Comparison of ENCODE assay signal across 19 mouse cellular contexts in genomic region chr7:145089315-145089721, GRCm38 (mm10).
DNase-seq lines count a peak whose midpoint lies in the region.
"Had no signal": no experiment of that assay in that cellular context is flagged by ENCODE, and none has a peak within 500 bp of the region (broad histone marks: within the 10 kb centered on the region; RNA-seq: fewer than 3 reads in every experiment).

No protein-coding gene starts in this region.

- peak overlapping the region; percentile 88 for H3K27ac ChIP-seq in macrophage
- H3K27ac ChIP-seq: embryonic facial prominence, embryonic 10.5 days; hindbrain, embryonic 15.5 days; limb, embryonic 13.5 days; liver, embryonic 14.5 days; midbrain, embryonic 10.5 days; neural tube, embryonic 12.5 days had no signal

- H3K36me3 ChIP-seq in macrophage (ENCODE audit: inconsistent target), result no peaks in the 10 kb centered on the region
- H3K36me3 ChIP-seq: embryonic facial prominence, embryonic 10.5 days; heart, embryonic 10.5 days; hindbrain, embryonic 15.5 days; limb, embryonic 13.5 days; midbrain, embryonic 10.5 days; neural tube, embryonic 12.5 days had no signal

- DNase-seq in 3134 (ENCODE audit: extremely low read depth, insufficient read length, low spot score), result peak; percentile 62
- peak; percentile 83 for DNase-seq in 416B (ENCODE audit: low read depth)
- peak; percentile 58 to 68 for DNase-seq in thymus, postnatal 10 days (ENCODE audit: low spot score in 2 of 2)
- DNase-seq in left cerebral cortex, postnatal 4 days, result no peak
- DNase-seq in left cerebral cortex, adult 8-10 months (ENCODE audit: low spot score in 2 of 2), result no peak
- no peak for DNase-seq in right cerebral cortex, postnatal 14 days
- DNase-seq: cerebellum, adult 2 months; cerebellum, postnatal 36 days; gastrocnemius, postnatal 36 days; heart, postnatal 36 days; right cerebral cortex, adult 18-20 months had no signal

- WGBS in macrophage (ENCODE audit: missing documents), result 17% methylated on average over 3 of the region's 3 CpGs

- H3K79me2 ChIP-seq in macrophage (ENCODE audit: inconsistent target), result no peaks in the 10 kb centered on the region

- intact Hi-C loops in left cerebral cortex, postnatal 4 days (cut with DNase I), result no loop called here

- H3K4me3 ChIP-seq in macrophage (ENCODE audit: inconsistent target), result no peak overlapping the region
- H3K4me3 ChIP-seq: embryonic facial prominence, embryonic 10.5 days; heart, embryonic 10.5 days; hindbrain, embryonic 15.5 days; limb, embryonic 13.5 days; midbrain, embryonic 10.5 days; neural tube, embryonic 12.5 days had no signal

Comparison
In these comparisons a context has a peak if more than half of its experiments do, and no peak if none do; other contexts are left out.
1. DNase-seq: peak in 3134 (single experiment), 416B (single experiment) and thymus, postnatal 10 days (2 of 2); none in left cerebral cortex, postnatal 4 days (single experiment), left cerebral cortex, adult 8-10 months (0 of 2) and right cerebral cortex, postnatal 14 days (single experiment).